Mouse (Mus musculus) frontal cortex, adult (tissue): ENCODE measurements around the gene Mipep.

Experiments used
- ATAC-seq: cut with Nextera tagmentation; 2 replicates; pipeline ENCODE4 v1.9.2; 2017; ENCODE audit warnings: mild to moderate bottlenecking, moderate library complexity, mixed read lengths; ENCODE audit not compliant: low TSS enrichment

The Mipep gene

GRCm38 (mm10) chr14:60784427-60785315 is at the start of gene Mipep:
Gene Mipep (plus strand): TSS chr14:60784573.
- peak; percentile 99 for ATAC-seq

DNA sequence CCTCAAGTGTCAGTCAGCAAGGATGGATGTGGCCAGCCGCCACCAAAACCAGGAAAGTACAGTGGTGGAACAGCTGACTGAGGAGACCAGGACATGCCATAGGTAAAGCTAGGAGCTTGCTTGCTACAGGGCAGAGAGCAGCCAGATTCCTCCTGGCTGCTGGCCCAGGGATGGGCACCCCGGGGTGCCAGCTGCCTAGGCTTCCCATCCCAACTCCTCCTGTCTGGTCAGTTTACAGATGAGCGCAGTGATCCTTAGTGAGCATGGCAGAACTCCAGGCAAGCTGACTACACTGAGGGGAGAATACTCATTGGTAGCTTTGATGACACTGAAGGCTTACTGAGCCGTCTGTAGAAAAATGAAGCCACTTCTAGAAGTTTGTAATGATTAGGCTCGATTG is 49.2 kb upstream of the Mipep start:
- no peak for ATAC-seq

- no peak for ATAC-seq
These were observed 48.4 kb upstream of the Mipep start for GRCm38 (mm10) chr14:60735848-60736547.

DNA sequence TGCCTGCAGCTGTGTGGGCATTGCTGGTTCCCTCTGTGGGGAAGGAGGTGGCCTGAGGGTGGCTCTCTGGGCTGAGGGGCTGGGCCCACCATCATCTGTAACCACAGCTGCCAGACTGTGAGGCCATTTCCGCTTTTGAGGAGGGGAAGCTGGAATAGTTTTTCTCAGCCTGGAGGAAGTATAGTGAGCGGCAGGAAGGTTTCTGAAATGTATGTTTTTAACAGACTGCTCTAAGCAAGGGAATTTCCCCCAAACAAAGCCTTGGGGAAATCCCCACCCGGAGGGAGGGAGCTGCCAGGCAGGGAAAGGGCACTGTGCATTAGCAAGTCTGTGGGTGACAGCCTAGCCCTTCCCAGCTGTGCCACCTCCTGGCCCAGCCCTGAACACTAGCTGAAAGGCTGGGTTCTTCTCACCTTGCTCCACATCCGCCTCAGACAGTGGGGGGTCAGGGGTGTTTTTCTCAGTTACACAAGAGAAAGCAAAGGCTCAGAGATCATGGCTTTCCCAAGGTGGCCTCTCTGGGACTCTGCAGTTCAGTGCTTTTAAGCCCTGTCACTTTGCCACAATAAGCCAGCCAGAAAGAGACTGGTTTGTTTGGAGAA is 47.7 kb upstream of the Mipep start:
- no peak for ATAC-seq

DNA sequence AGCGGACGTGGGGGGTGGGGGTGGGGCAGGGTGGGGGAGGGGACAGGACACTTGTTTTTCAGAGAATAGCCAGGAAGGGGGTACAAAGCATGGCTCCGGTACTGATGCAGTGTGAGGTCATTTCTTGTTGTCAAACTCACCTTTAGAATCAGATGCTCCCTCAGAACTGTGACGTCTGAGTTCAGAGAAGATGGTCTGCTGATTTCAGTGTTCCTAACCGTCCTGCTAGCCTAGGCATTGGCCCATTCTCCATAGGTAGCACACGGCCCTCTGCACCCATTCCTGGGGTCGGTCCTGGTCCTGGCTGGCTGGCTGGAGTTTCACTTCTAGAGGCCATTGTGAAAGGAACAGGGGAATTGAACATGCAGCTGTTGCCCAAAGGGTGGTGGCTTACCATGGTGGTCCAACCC is 47.2 kb upstream of the Mipep start:
- ATAC-seq: no peak

DNA sequence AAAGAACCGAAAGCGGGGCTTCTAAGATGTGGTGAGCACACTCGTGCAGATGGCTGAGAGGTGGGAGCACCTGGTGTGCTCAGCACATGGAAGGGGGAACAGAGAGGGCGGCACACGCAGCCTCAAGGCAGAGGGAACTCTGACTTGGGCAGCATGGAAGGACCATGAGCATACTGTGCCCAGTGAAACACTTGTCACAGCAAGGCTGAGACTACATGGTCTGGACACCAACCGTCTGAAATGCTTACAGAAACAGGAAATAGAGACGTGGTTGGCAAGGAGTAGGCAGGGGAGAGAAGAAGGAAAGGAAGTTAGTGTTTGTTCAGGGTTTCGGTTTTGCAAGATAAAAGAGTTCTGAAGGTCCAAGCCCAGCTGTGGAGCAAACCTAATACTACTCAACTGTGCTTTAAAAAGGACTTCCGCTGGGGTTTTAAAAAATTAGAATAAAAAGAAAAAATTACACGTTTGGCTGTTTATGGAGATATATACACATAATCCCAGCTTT is 45.9 kb upstream of the Mipep start:
- ATAC-seq: no peak

DNA sequence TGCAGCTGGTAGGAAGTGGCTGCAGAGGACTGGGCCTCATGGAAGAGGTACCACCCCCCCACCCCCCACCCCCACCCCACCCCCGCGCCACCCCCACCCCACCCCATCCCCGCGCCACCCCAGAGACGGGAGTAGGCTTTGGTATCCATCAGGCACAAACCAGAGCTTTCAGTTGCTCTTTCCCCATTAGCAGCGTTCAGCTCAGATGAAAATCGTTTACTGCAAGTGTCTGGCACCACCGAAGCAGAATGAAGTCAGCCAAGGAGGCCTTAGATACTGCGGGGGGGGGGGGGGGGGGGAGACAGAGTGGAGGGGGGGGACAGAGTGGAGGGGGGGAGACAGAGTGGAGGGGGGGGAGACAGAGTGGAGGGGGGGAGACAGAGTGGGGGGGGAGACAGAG is 45.2 kb upstream of the Mipep start:
- ATAC-seq: no peak

GRCm38 (mm10) chr14:60739616-60740015 is 44.8 kb upstream of the Mipep start:
- no peak for ATAC-seq

DNA sequence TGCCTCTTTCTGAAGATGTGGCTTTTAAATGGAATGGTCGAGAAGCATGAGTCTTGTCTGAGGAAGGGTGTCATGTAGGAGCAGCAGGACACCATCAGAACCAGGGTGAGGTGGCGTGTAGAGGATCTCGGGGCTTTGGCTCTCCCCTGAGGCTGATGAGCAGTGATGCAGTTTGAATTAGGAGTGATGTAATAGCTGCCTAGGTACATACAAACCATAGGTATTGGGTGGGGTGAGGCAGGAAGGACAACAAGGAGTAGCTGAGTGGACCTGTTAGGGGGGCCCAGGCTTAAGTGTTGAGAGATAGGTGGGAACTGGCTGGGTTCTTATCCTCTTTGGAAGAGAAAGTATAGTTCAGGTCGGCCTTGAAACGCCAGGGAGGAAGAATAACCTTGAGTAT is 43.9 kb upstream of the Mipep start:
- no peak for ATAC-seq

DNA sequence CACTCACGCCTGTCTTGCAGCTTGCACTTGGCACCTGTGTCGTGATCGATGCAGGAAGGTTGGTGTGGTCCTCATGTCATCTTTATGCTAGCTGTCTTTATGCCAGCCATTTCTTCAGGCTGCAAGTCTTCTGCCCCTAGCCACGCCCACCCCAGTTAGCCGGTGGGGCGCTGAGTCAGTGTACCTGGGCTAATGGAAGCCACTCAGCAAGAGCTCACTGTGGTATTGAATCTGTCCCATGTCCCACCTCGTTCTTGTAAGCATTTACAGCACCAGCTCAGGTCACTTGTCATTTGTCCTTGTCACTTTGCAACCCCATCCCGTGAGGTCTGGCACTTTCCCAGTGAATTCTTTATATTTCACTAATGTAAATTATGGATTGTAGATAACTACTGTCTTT is 43.3 kb upstream of the Mipep start:
- no peak for ATAC-seq

- ATAC-seq: no peak
These were observed 42.8 kb upstream of the Mipep start for GRCm38 (mm10) chr14:60741490-60741981.

- ATAC-seq: no peak
These were observed 40.7 kb upstream of the Mipep start for GRCm38 (mm10) chr14:60743681-60744080.

DNA sequence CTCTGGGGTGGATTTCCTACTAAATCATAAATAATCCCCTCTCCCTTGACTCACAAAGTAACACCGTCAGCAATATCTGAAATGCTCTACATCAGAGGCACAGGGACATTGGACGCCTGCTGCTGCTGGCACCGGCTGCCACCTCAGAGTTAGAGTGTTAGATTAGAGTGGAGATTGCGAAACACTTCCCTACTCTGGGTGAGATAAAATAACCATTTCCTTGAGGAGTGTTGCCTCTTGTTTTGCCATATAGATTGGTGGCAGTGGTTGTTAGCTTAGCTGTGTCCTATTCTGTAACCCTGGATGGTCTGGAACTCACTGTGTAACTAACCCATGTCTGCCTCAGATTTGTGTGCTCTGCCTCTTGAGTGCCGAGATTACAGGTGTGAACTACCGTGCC is 39.2 kb upstream of the Mipep start:
- no peak for ATAC-seq

GRCm38 (mm10) chr14:60746141-60746540 is 38.2 kb upstream of the Mipep start:
- ATAC-seq: no peak

- no peak for ATAC-seq
These were observed 37.1 kb upstream of the Mipep start for GRCm38 (mm10) chr14:60747154-60747870.

DNA sequence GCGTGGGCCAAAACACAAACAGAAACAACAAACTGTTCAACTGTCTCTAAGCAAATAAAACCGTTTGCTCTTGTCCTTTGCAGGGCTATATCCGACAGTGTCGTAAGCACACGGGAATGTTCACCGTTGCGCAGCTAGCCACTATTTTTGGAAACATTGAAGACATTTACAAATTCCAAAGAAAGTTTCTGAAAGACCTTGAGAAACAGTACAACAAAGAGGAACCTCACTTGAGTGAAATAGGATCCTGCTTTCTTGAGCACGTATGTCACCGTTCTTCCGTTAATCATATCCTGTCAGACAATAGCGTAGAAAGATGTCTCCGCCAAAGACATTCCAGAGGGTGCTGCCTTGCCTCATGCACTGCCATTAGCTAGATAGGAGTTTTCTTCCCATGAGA is 34.5 kb upstream of the Mipep start:
- no peak for ATAC-seq

DNA sequence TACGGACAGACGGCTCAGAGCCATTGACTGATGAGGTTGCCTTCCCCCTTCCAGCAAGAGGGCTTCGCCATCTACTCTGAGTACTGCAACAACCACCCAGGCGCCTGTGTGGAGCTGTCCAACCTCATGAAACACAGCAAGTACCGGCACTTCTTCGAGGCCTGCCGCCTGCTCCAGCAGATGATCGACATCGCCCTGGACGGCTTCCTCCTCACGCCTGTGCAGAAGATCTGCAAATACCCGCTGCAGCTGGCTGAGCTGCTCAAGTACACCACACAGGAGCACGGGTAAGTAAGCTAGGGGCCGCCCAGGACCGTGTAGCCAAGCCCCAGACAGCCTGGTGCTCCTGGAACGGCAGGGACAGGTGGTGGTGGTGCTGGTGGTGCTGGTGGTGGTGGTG is 32.8 kb upstream of the Mipep start:
- ATAC-seq: no peak

DNA sequence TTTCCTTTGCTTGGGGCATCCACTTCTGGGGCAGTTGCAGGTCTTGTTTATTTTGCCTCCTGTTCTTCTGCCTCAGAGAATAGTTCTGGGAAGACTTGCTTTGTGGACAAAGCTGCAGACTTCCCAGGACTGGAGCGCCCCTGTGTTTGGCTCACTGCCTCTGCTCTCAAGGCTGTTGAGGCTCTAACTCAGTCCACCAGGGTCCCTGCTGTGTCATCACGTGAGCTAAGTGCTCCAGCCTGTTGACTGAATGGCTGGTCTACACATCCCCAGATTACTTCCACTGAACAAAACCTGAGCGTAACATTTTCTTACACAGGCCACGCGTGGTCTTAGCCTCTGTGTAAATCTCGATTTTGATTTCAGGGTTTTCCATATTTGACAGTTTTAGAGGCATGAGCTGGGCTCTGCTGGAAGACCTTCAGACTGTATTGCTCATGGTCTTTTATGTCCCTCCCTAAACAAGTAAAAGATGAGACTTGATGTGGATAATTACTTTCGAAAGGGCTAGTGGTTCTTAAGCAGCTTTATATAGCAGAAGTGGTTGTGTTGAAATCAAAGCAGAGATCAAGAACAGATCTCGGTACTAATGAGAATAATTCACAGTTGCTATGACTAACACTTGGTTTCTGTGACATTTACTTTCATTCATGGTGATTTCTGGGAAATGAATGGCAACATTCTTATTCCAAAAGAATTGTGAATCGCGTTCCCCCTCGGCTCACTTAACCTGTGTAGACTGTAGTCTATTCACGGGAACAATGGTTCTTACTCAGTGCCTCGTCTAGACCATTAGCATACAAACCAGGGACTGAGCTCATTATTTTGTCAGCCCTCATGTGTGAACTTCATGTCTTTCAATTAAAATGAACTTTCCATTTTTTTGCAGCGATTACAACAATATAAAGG is 31.2 kb upstream of the Mipep start:
- ATAC-seq: no peak

DNA sequence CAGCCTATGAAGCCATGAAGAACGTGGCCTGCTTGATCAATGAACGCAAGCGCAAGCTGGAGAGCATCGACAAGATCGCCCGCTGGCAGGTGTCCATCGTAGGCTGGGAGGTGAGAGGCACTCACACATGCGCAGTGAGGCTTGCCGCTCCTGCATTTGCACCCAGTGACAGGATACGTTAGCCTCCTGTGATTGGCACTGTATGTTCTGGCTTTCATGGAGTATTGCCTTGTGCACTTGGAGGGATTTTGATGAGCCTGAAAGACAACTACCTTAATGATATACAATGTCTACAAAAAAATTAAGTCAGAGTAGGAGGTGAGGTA is 30.6 kb upstream of the Mipep start:
- ATAC-seq: no peak

GRCm38 (mm10) chr14:60754656-60755055 is 29.7 kb upstream of the Mipep start:
- no peak for ATAC-seq

GRCm38 (mm10) chr14:60756271-60756670 is 28.1 kb upstream of the Mipep start:
- no peak for ATAC-seq
